Mouse (Mus musculus) hindbrain, postnatal 0 days (tissue): ENCODE results near the gene Zfp59. TPM values are rescaled to one million over a fixed set of nuclear protein-coding genes. Genes with fewer than 3 reads are reported as not detected.

Experiments
- ATAC-seq: fragments of 200-750 bp; cut with Nextera tagmentation; 2 replicates; pipeline ENCODE4 v1.8.0; 2017; ENCODE audit warnings: mild to moderate bottlenecking, moderate TSS enrichment, moderate library complexity
- DNase-seq: peaks from one replicate; pipeline ENCODE4 v3.0.0-alpha.2; 2015; ENCODE audit warnings: low spot score
- H3K27ac ChIP-seq: fragments of 300-500 bp; sonication (generic); 2 replicates; pipeline ENCODE4 v1.5.1; 2014; ENCODE audit warnings: mild to moderate bottlenecking
- H3K27me3 ChIP-seq: fragments of 300-500 bp; sonication (generic); 2 replicates; pipeline ENCODE4 v1.6.1; 2014; ENCODE audit warnings: low read length, mixed read lengths; ENCODE audit not compliant: insufficient read depth
- H3K36me3 ChIP-seq: fragments of 300-500 bp; sonication (generic); 2 replicates; pipeline ENCODE4 v1.6.1; 2014; ENCODE audit warnings: low read length, mixed read lengths; ENCODE audit not compliant: insufficient read depth
- H3K4me1 ChIP-seq: fragments of 300-500 bp; sonication (generic); 2 replicates; pipeline ENCODE4 v1.6.1; 2014; ENCODE audit warnings: antibody characterized with exemption, low read length, mixed read lengths; ENCODE audit not compliant: insufficient read depth
- H3K4me2 ChIP-seq: fragments of 300-500 bp; sonication (generic); 2 replicates; pipeline ENCODE4 v1.6.1; 2014; ENCODE audit warnings: low read depth, mild to moderate bottlenecking, low read length, moderate library complexity, mixed read lengths
- H3K4me3 ChIP-seq: fragments of 300-500 bp; sonication (generic); 2 replicates; pipeline ENCODE4 v1.5.1; 2014; ENCODE audit warnings: low read length
- H3K9ac ChIP-seq: fragments of 300-500 bp; sonication (generic); replicated peaks from 2 replicates; pipeline ENCODE4 v1.6.1; 2014; ENCODE audit warnings: mild to moderate bottlenecking, low read length, moderate library complexity, mixed read lengths
- H3K9me3 ChIP-seq: fragments of 300-500 bp; sonication (generic); 2 replicates; pipeline ENCODE4 v1.6.1; 2016; ENCODE audit warnings: low read length, mixed read lengths
- CTCF ChIP-seq: IDR thresholded peaks from 2 replicates; pipeline ENCODE4 v1.5.1; 2016; ENCODE audit warnings: antibody characterized with exemption, control low read depth, low read depth
- WGBS: fragments of 180-500 bp; shearing (Covaris S2); extraction: QIAGEN DNeasy Blood & Tissue Kit; methylation state at CpG from one replicate; pipeline ENCODE4 v1.1.7; 2014; 5-methylcytosine and 5-hydroxymethylcytosine counted together
- polyA plus RNA-seq: library from polyadenylated mRNA; unstranded; fragments of >200 nt; fragmentation: Nextera tagmentation; extraction: Ambion mirVana; gene quantifications from 2 replicates; pipeline ENCODE4 v1.2.1, GENCODE M21; 2015
- total RNA-seq: library from RNA; depleted of rRNA; stranded (reverse); fragments of >200 nt; gene quantifications from 2 replicates; pipeline ENCODE4 v1.2.3, GENCODE M21; 2014; rRNA removed

Gene Zfp59
- total and polyA plus RNA-seq, 2 experiments from 2014 or later, result 4.1 to 6.7 TPM

DNA sequence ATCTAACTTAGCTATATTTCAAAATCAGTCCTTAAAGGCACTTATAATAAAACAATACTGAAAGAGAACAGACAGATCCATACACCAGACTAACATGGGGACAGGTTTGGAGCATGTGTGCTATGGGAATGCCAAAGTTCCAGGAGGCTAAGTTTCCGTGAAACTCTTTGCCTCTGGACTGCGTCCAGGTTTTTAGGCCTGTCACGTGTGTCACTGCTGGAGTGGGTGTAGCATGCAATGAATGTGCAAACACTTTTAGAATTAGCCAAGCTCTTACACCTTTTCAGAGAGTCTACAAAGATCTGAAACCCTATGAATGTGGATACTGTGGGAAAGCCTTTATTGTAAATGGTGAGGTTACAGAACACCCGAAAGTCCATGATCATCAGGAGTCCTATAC lies 43.3 kb downstream of the Zfp59 start:
- H3K4me1 ChIP-seq, result no peaks in the 10 kb centered on the region
- H3K4me3 ChIP-seq, result no peak overlapping the region
- H3K9ac ChIP-seq, result no peak overlapping the region
- DNase-seq (no peak), ATAC-seq (no peak)
- TF ChIP-seq CTCF, result no peak
- H3K36me3 ChIP-seq, result no peaks in the 10 kb centered on the region; the same call in 1 of the 2 replicates
- H3K27ac ChIP-seq, result no peak overlapping the region
- 94% methylated on average over 4 of the region's 4 CpGs for WGBS
- H3K4me2 ChIP-seq, result no peak overlapping the region
- no peaks in the 10 kb centered on the region for H3K9me3 ChIP-seq
- no peaks in the 10 kb centered on the region for H3K27me3 ChIP-seq

GRCm38 (mm10) chr7:27900601-27901000 lies 62.2 kb downstream of the Zfp59 start:
- ATAC-seq, result no peak
- no peak for DNase-seq
- Histone ChIP-seq H3K4me2 (no peak overlapping the region), H3K4me1 (no peaks in the 10 kb centered on the region), H3K27me3 (no peaks in the 10 kb centered on the region), H3K9ac (no peak overlapping the region), H3K9me3 (no peaks in the 10 kb centered on the region), H3K36me3 (no peaks in the 10 kb centered on the region), H3K4me3 (no peak overlapping the region), H3K27ac (no peak overlapping the region)
- no peak for TF ChIP-seq CTCF
- WGBS, result 92% methylated on average over 4 of the region's 4 CpGs

GRCm38 (mm10) chr7:27905061-27905848 lies 66.8 kb downstream of the Zfp59 start:
- H3K36me3 ChIP-seq, result peaks cover 6% of the 10 kb centered on the region
- H3K27me3 ChIP-seq, result no peaks in the 10 kb centered on the region
- H3K4me2 ChIP-seq, result no peak overlapping the region
- TF ChIP-seq CTCF, result no peak
- WGBS, result 82% methylated on average over 11 of the region's 11 CpGs
- 0 out of 2 replicates have a peak, but pooled peaks cover 2% of the 10 kb centered on the region for H3K9me3 ChIP-seq
- DNase-seq, result no peak
- H3K4me3 ChIP-seq, result no peak overlapping the region
- H3K27ac ChIP-seq, result no peak overlapping the region
- H3K4me1 ChIP-seq, result no peaks in the 10 kb centered on the region
- H3K9ac ChIP-seq, result no peak overlapping the region
- ATAC-seq, result no peak

Other genes with a start within 250 kb of the Zfp59 start
- gene Akt2, start 247.1 kb upstream of the Zfp59 start, total RNA-seq, result 60.6 and 83.1 TPM in 2 replicates
- gene Akt2, start 247.1 kb upstream of the Zfp59 start, polyA plus RNA-seq, result 62.3 and 64.0 TPM in 2 replicates
- 104 and 132 TPM in 2 replicates for gene Ttc9b, start 184.7 kb upstream of the Zfp59 start, total RNA-seq
- gene Ttc9b, start 184.7 kb upstream of the Zfp59 start, polyA plus RNA-seq, result 124 and 127 TPM in 2 replicates
- 141 and 162 TPM in 2 replicates for gene Map3k10, start 164.0 kb upstream of the Zfp59 start, total RNA-seq
- gene Map3k10, start 164.0 kb upstream of the Zfp59 start, polyA plus RNA-seq, result 21.4 and 22.9 TPM in 2 replicates
- 3.5 and 5.6 TPM in 2 replicates for gene Zfp607b, start 149.3 kb upstream of the Zfp59 start, total RNA-seq
- 8.5 and 8.9 TPM in 2 replicates for gene Zfp607b, start 149.3 kb upstream of the Zfp59 start, polyA plus RNA-seq
- gene Zfp60, start 107.2 kb upstream of the Zfp59 start, total RNA-seq, result 24.3 and 25.3 TPM in 2 replicates
- 35.1 and 36.0 TPM in 2 replicates for gene Zfp60, start 107.2 kb upstream of the Zfp59 start, polyA plus RNA-seq
- gene Zfp626, start 31.4 kb upstream of the Zfp59 start, total RNA-seq, result 4.5 and 4.7 TPM in 2 replicates
- gene Zfp626, start 31.4 kb upstream of the Zfp59 start, polyA plus RNA-seq, result 1.1 TPM in 2 replicates
- gene Zfp607a, start 18.9 kb downstream of the Zfp59 start, total RNA-seq, result 1.5 and 2.1 TPM in 2 replicates
- gene Zfp607a, start 18.9 kb downstream of the Zfp59 start, polyA plus RNA-seq, result 0.39 and 0.90 TPM in 2 replicates
- gene Zfp974, start 90.9 kb downstream of the Zfp59 start, total RNA-seq, result 9.0 and 13.2 TPM in 2 replicates
- 6.3 and 7.2 TPM in 2 replicates for gene Zfp974, start 90.9 kb downstream of the Zfp59 start, polyA plus RNA-seq
- 16.6 and 18.0 TPM in 2 replicates for gene Zfp780b, start 140.6 kb downstream of the Zfp59 start, total RNA-seq
- 18.4 and 18.9 TPM in 2 replicates for gene Zfp780b, start 140.6 kb downstream of the Zfp59 start, polyA plus RNA-seq
- 4.4 and 5.1 TPM in 2 replicates for gene Zfp850, start 175.5 kb downstream of the Zfp59 start, total RNA-seq
- gene Zfp850, start 175.5 kb downstream of the Zfp59 start, polyA plus RNA-seq, result 3.2 and 3.4 TPM in 2 replicates
- gene Psmc4, start 211.5 kb downstream of the Zfp59 start, total RNA-seq, result 162 and 169 TPM in 2 replicates
- 256 and 261 TPM in 2 replicates for gene Psmc4, start 211.5 kb downstream of the Zfp59 start, polyA plus RNA-seq
- gene Fcgbp, start 232.6 kb downstream of the Zfp59 start, total RNA-seq, result 0.97 and 1.7 TPM in 2 replicates
- 0.82 and 0.91 TPM in 2 replicates for gene Fcgbp, start 232.6 kb downstream of the Zfp59 start, polyA plus RNA-seq